Mouse (Mus musculus) heart, embryonic 16.5 days (tissue): ENCODE measurements around the gene Agmat. TPM values are rescaled to one million over a fixed set of nuclear protein-coding genes. Genes with fewer than 3 reads are reported as not detected.
A peak's percentile ranks its signal among the peaks of the same experiment; 100 is the strongest.

Source experiments
- ATAC-seq: fragments of 200-750 bp; cut with Nextera tagmentation; replicated peaks from 2 replicates; pipeline ENCODE4 v1.8.0; 2017; ENCODE audit warnings: moderate number of reproducible peaks; ENCODE audit not compliant: insufficient read depth, low FRiP score; ENCODE audit errors: extremely low read depth
- H3K27ac ChIP-seq: fragments of 300-500 bp; sonication (generic); 2 replicates; pipeline ENCODE4 v1.5.1; 2014; ENCODE audit warnings: mild to moderate bottlenecking, low read length, control low read depth, moderate library complexity
- H3K27me3 ChIP-seq: fragments of 300-500 bp; sonication (generic); 2 replicates; pipeline ENCODE4 v1.6.1; 2014; ENCODE audit warnings: low read length, mixed read lengths; ENCODE audit not compliant: control insufficient read depth, insufficient read depth
- H3K36me3 ChIP-seq: fragments of 300-500 bp; sonication (generic); 2 replicates; pipeline ENCODE4 v1.6.1; 2014; ENCODE audit not compliant: control insufficient read depth, insufficient read depth
- H3K4me1 ChIP-seq: fragments of 300-500 bp; sonication (generic); 2 replicates; pipeline ENCODE4 v1.6.1; 2014; ENCODE audit warnings: low read length, mixed read lengths; ENCODE audit not compliant: control insufficient read depth, insufficient read depth
- H3K4me2 ChIP-seq: fragments of 300-500 bp; sonication (generic); 2 replicates; pipeline ENCODE4 v1.6.1; 2014; ENCODE audit warnings: low read depth, mild to moderate bottlenecking, control low read depth, low read length
- H3K4me3 ChIP-seq: fragments of 300-500 bp; sonication (generic); 2 replicates; pipeline ENCODE4 v1.5.1; 2014; ENCODE audit warnings: mild to moderate bottlenecking, control low read depth, low read length
- H3K9ac ChIP-seq: fragments of 300-500 bp; sonication (generic); 2 replicates; pipeline ENCODE4 v1.6.1; 2014; ENCODE audit warnings: low read length, control low read depth
- H3K9me3 ChIP-seq: fragments of 300-500 bp; sonication (generic); replicated peaks from 2 replicates; pipeline ENCODE4 v1.6.1; 2016; ENCODE audit warnings: low read length; ENCODE audit not compliant: control insufficient read depth
- WGBS: fragments of 180-500 bp; shearing (Covaris S2); extraction: QIAGEN DNeasy Blood & Tissue Kit; methylation state at CpG from one replicate; pipeline ENCODE4 v1.1.7; 2014; 5-methylcytosine and 5-hydroxymethylcytosine counted together
- polyA plus RNA-seq: library from polyadenylated mRNA; unstranded; fragments of >200 nt; fragmentation: Nextera tagmentation; extraction: Ambion mirVana; gene quantifications from 2 replicates; pipeline ENCODE4 v1.2.1, GENCODE M21; 2015

The Agmat gene
- polyA plus RNA-seq: 0.71 and 1.2 TPM in 2 replicates

- Histone ChIP-seq H3K4me2 (no peak within 1 kb of the TSS), H3K36me3 (no peaks in the 10 kb centered on the region), H3K4me1 (peaks cover 11% of the 10 kb centered on the region), H3K9ac (no peak within 1 kb of the TSS), H3K4me3 (no peak within 1 kb of the TSS), H3K9me3 (no peaks in the 10 kb centered on the region), H3K27ac (no peak within 1 kb of the TSS), H3K27me3 (no peaks in the 10 kb centered on the region)
- WGBS: 25% methylated on average over 25 of the region's 25 CpGs
- ATAC-seq: no peak
Observed at GRCm38 (mm10) chr4:141746578-141747346, at the start of gene Agmat. TSS of gene Agmat (plus strand) at chr4:141746672.

- H3K4me1 ChIP-seq: no peaks in the 10 kb centered on the region
- H3K36me3 ChIP-seq: peaks cover 74% of the 10 kb centered on the region
- no peak overlapping the region for H3K4me3 ChIP-seq
- H3K4me2 ChIP-seq: no peak overlapping the region
- no peak overlapping the region for H3K9ac ChIP-seq
- H3K9me3 ChIP-seq: no peaks in the 10 kb centered on the region
- no peak overlapping the region for H3K27ac ChIP-seq
- WGBS: 89% methylated on average over 2 of the region's 2 CpGs
- no peak for ATAC-seq
- no peaks in the 10 kb centered on the region for H3K27me3 ChIP-seq
Observed at GRCm38 (mm10) chr4:141704625-141705024, 41.8 kb upstream of the Agmat start.

GRCm38 (mm10) chr4:141705331-141705730 is 41.1 kb upstream of the Agmat start:
- Histone ChIP-seq H3K4me2 (no peak overlapping the region), H3K4me1 (no peaks in the 10 kb centered on the region), H3K4me3 (no peak overlapping the region), H3K9ac (no peak overlapping the region), H3K27me3 (no peaks in the 10 kb centered on the region), H3K36me3 (peaks cover 77% of the 10 kb centered on the region), H3K27ac (no peak overlapping the region), H3K9me3 (no peaks in the 10 kb centered on the region)
- 77% methylated on average over 4 of the region's 4 CpGs for WGBS
- no peak for ATAC-seq

GRCm38 (mm10) chr4:141708005-141708404 is 38.5 kb upstream of the Agmat start:
- no peak overlapping the region for H3K4me3 ChIP-seq
- H3K9me3 ChIP-seq: no peaks in the 10 kb centered on the region
- no peaks in the 10 kb centered on the region for H3K4me1 ChIP-seq
- H3K27ac ChIP-seq: no peak overlapping the region
- ATAC-seq: no peak
- 88% methylated on average over 7 of the region's 7 CpGs for WGBS
- H3K27me3 ChIP-seq: no peaks in the 10 kb centered on the region
- H3K36me3 ChIP-seq: peaks cover 68% of the 10 kb centered on the region
- H3K4me2 ChIP-seq: no peak overlapping the region
- H3K9ac ChIP-seq: no peak overlapping the region

GRCm38 (mm10) chr4:141708971-141709370 is 37.5 kb upstream of the Agmat start:
- H3K9me3 ChIP-seq: no peaks in the 10 kb centered on the region
- no peak overlapping the region for H3K4me2 ChIP-seq
- no peak for ATAC-seq
- H3K27me3 ChIP-seq: no peaks in the 10 kb centered on the region
- H3K9ac ChIP-seq: no peak overlapping the region
- no peaks in the 10 kb centered on the region for H3K4me1 ChIP-seq
- no peak overlapping the region for H3K4me3 ChIP-seq
- 91% methylated on average over 2 of the region's 2 CpGs for WGBS
- peaks cover 62% of the 10 kb centered on the region for H3K36me3 ChIP-seq
- H3K27ac ChIP-seq: no peak overlapping the region

- WGBS: 100% methylated on average over 1 of the region's 1 CpGs
- no peak for ATAC-seq
- Histone ChIP-seq H3K27me3 (no peaks in the 10 kb centered on the region), H3K4me2 (no peak overlapping the region), H3K9ac (no peak overlapping the region), H3K27ac (no peak overlapping the region), H3K36me3 (peaks cover 49% of the 10 kb centered on the region), H3K9me3 (no peaks in the 10 kb centered on the region), H3K4me3 (no peak overlapping the region), H3K4me1 (peaks cover 14% of the 10 kb centered on the region)
Observed at GRCm38 (mm10) chr4:141711250-141711649, 35.2 kb upstream of the Agmat start.

- H3K27ac ChIP-seq: no peak overlapping the region
- no peak overlapping the region for H3K4me2 ChIP-seq
- no peaks in the 10 kb centered on the region for H3K9me3 ChIP-seq
- H3K36me3 ChIP-seq: peaks cover 29% of the 10 kb centered on the region
- 81% methylated on average over 5 of the region's 5 CpGs for WGBS
- no peak for ATAC-seq
- H3K9ac ChIP-seq: no peak overlapping the region
- H3K4me1 ChIP-seq: peaks cover 14% of the 10 kb centered on the region
- no peak overlapping the region for H3K4me3 ChIP-seq
- H3K27me3 ChIP-seq: no peaks in the 10 kb centered on the region
Observed at GRCm38 (mm10) chr4:141713598-141714142, 32.8 kb upstream of the Agmat start.

- peaks cover 19% of the 10 kb centered on the region for H3K36me3 ChIP-seq
- H3K9me3 ChIP-seq: no peaks in the 10 kb centered on the region; the same call in 1 of the 2 replicates
- H3K27ac ChIP-seq: no peak overlapping the region
- H3K4me3 ChIP-seq: no peak overlapping the region
- no peaks in the 10 kb centered on the region for H3K27me3 ChIP-seq
- 71% methylated on average over 2 of the region's 2 CpGs for WGBS
- no peak overlapping the region for H3K4me2 ChIP-seq
- H3K9ac ChIP-seq: peak overlapping the region; percentile 31; the same call in 1 of the 2 replicates
- peaks cover 15% of the 10 kb centered on the region for H3K4me1 ChIP-seq
- no peak for ATAC-seq
Observed at GRCm38 (mm10) chr4:141715027-141715426, 31.4 kb upstream of the Agmat start.

GRCm38 (mm10) chr4:141717633-141718032 is 28.8 kb upstream of the Agmat start:
- ATAC-seq: no peak
- Histone ChIP-seq H3K4me3 (no peak overlapping the region), H3K4me1 (peaks cover 34% of the 10 kb centered on the region), H3K9me3 (no peaks in the 10 kb centered on the region; the same call in 1 of the 2 replicates), H3K9ac (no peak overlapping the region), H3K27me3 (no peaks in the 10 kb centered on the region), H3K4me2 (no peak overlapping the region), H3K36me3 (peaks cover 15% of the 10 kb centered on the region), H3K27ac (no peak overlapping the region)
- 85% methylated on average over 4 of the region's 4 CpGs for WGBS
